Mouse (Mus musculus) spleen, embryonic (tissue): Measurements from ENCODE around the gene Hnf1a.

Experiments
- CTCF ChIA-PET: fragments of 350-600 bp; sonication (Branson Sonifier 250); formaldehyde crosslinking; loops from one replicate; lab custom pipeline; 2022; lab: Charles Lee

Gene Hnf1a

DNA sequence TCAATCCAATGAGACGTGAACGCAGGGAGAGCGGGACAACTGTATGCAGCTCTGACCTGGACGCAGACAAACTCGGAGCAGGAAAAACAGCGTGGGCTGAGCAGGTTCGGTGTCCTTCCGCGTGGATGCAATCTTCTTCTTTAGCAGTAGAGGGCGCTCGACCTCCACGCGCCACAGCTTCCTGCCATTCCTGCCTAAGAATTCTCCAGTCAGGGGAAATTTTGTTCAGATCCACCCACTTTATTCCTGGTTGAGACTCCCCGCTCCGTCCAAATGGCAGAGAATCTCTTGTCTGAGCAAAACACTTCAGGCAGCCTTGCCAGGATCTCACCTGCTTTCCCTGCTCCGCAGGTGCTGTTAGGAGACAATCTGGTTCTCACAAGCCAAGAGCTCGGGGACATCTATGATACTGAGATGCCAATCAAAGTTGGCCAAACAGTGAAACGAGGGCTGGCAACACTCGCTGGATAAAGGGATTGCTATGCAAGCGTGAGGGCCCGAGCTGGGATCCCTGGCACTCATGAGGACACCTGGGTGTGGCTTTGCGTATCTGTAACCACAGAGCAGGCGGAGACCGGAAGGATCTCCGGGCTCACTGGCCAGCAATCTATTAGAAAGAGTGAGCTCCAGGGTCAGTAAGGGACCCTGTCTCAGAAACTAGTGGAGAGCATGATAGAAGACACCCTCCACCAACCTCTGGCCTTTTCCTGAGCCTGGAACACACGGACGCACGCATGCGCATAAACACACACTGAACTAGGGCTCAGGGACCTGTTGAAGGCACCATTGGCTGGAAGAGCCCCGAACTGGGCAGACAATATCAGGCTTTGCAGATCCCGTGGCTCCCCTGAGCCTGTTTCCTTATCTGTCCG lies 8.6 kb upstream of the Hnf1a start:
- CTCF ChIA-PET = interaction anchor here (0.9 to 2.6 kb wide), 9 partner anchors 11 to 195 kb away, joined by 3 to 7 read pairs (median 4); no protein-coding TSS in a partner anchor

DNA sequence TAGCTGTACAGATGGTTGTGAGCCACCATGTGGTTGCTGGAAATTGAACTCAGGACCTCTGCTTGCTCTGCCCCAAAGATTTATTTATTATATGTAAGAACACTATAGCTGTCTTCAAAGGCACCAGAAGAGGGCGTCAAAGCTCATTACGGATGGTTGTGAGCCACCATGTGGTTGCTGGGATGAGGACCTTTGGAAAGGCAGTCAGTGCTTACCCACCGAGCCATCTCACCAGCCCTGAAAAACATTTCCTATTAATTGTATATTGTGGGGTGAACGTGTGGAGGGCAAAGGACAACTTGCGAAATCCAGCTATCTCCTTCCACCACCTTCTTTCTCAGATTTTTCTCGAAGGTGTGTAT lies 8.0 kb upstream of the Hnf1a start:
- CTCF ChIA-PET = interaction anchor here (1.0 to 2.6 kb wide), 7 partner anchors 10 to 195 kb away, joined by 3 to 7 read pairs (median 4); no protein-coding TSS in a partner anchor

DNA sequence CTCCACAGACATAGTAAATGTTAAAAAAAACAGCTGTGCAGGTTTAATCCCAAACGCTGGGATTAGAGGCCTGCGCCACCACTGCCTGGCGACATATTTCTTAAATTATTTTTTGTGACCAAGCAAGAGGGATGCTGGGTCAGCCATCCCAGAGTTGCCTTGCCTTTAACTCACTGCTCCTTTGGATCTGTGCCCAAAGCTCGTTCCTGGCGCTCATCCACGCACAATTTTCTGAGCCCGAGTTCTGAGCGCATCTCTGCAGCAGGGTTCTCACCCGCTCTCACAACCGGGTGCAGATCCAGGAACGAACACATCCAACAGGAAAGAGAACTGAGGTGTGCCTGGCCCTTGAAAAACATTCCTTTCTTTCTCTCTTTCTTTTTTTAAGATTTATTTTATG lies 7.6 kb upstream of the Hnf1a start:
- CTCF ChIA-PET = interaction anchor here (1.0 to 2.6 kb wide), 6 partner anchors 10 to 196 kb away, joined by 3 to 7 read pairs (median 4); no protein-coding TSS in a partner anchor

DNA sequence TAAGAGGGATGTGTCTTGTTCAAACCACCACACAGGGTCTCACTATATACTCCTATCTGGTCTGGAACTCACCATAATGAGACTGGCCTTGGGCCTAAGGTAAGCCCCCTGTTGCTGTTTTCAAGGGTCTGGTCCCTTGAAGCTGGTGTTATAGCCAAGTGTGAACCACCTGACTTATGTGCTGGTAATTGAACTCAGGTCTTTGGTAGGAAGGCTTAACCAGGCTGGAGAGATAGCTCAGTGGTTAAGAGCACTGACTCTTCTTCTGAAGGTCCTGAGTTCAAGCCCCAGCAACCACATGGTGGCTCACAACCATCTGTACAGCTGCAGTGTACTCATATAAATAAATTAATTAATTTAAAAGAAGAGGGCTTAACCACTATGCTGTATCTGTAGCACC lies 6.0 kb upstream of the Hnf1a start:
- CTCF ChIA-PET = no interaction called here

GRCm38 (mm10) chr5:114973131-114973530 lies 2.2 kb upstream of the Hnf1a start:
- CTCF ChIA-PET = interaction anchor here (0.5 kb wide), 1 partner anchor 102 kb away, joined by 3 read pairs; no protein-coding TSS in a partner anchor

GRCm38 (mm10) chr5:114972201-114972600 lies 1.3 kb upstream of the Hnf1a start:
- CTCF ChIA-PET = interaction anchor here (0.7 kb wide), 2 partner anchors 11 to 41 kb away, joined by 3 to 4 read pairs; no protein-coding TSS in a partner anchor

DNA sequence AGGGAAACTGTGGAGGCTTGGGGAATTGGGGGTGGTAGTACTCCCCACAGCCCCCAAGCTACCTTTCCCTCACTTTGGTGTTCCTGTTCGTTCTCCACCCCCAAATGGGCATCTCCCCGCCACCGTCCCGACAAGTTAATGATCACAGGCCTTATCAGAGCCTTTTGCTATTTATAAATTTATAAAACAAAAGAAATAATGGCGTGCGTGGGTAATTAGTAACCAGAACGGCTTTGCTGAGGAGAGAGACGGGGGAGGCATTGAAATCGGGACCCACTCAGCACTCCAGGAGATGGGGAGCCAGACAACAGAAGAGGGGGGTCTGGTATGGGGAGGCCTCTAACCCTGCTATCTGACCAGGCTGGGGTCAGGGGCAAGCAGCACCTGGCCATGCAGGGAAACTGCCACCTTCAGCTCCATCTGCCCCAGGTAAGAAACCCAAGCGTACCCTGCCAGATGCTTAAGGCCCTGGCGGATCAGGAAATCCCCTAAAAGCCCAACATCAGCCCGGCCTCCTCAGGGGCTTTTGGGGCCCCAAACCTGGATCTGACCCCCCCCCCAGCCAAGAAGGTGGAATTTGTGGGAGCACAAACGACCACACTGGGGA lies 1.2 kb downstream of the Hnf1a start:
- CTCF ChIA-PET = interaction anchor here (0.6 to 0.7 kb wide), 3 partner anchors 26 to 299 kb away, joined by 3 to 16 read pairs (median 3); partner anchors contain the start of gene Oasl2

DNA sequence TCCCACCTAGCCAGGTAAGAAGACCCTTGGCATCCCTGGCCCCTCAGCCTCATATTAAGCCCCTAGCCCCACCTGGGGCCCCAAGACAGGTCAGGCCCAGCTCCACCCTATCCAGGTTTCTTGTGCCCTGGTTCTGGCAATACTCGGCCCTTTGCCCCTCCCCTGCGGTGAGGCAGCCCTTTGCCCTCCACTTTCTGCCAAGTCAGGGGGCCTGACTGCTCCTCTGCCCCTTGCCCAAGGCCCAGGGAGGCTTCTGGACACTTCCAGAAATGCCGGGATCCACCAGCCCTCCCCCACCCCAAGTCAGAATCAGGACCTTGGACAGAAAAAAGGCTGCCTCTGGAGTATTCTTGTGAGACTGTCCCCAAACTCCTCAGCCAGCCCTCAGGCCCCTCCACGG lies 1.8 kb downstream of the Hnf1a start:
- CTCF ChIA-PET = interaction anchor here (0.6 to 1.0 kb wide), 4 partner anchors 10 to 296 kb away, joined by 3 to 9 read pairs (median 4); partner anchors contain the start of gene Oasl2

- CTCF ChIA-PET = interaction anchor here (0.6 to 1.0 kb wide), 3 partner anchors 10 to 296 kb away, joined by 3 to 9 read pairs (median 4); no protein-coding TSS in a partner anchor
Observed at GRCm38 (mm10) chr5:114968651-114969050, 2.2 kb downstream of the Hnf1a start.

DNA sequence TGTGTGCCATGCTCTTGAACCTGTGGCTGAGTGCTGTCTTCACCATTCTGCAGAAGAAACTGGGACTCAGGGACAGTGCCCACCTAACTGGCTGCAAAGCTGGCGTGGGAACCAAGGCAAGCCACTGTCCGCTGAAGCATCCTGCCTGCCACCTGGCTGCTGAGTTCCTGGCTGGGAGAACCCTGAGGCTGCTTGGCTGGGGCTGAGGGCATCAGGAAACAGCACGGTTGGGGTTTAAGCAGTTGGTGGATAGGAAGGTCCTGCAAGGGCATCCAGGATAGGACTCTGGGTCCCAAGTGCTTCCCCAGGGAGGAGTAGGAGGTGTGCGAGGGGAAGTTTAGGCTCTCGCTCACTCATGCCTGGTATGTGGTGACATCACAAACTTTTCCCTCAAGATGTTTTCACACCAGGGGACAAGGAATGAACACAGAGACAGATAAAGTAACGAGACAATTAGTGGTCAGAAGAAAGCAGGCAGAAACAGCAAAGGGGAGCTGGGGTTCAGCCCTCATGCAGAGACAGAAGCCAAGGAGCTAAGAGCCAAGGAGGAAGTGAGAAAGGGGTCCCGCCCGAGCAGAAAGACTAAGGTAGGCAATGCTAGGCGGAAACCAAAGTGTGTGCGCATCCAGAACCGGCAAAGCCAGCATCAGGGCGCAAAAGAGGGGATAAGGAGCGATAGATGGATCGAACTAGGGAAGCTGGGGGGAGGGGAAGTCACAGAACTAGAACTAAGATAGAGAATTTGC lies 3.2 kb downstream of the Hnf1a start:
- CTCF ChIA-PET = interaction anchor here (0.6 kb wide), 1 partner anchor 223 kb away, joined by 10 read pairs; no protein-coding TSS in a partner anchor

DNA sequence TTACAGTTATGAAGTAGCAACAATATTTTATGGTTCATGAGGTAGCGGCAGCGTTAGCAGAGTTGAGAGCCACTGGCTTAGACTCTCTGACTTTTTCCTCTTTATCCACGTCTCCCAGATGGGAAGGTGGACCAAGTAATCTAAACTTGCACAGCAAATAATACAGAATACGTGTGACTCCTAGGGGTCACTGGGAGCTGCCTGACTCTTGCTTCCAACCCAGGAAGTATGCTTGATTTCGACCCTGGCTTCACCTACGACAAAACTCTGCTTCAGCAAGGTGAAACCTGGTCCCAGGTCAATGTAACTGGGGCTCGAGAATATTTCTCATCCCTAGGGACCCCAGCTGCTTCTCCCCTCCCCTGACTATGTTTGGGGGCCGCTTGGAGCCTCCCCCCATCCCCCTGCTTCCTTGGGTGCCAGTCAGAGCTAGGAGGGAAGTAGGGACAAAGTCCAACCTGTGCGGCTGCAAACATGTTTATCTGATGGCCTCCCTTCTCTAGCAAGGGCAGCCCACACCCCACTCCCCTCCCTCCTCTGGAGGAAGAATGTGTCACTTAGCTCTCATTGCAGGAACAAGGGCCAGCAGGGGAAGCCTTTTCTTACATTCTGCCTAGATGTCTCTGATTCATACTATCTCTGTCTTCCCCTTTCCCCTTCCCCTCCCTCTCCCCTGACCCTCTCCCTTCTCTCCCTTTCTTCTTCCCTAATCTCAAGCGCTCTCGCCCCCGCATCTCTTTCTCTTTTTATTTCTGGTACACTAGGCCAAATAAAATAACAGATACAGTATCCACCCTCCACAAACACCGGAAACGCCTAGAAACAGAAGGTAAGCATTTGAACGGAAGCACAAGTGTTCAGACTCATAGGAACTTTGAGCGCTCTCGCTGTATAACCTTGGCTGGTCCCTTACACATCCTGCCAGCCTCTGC lies 5.7 kb downstream of the Hnf1a start:
- CTCF ChIA-PET = no interaction called here

DNA sequence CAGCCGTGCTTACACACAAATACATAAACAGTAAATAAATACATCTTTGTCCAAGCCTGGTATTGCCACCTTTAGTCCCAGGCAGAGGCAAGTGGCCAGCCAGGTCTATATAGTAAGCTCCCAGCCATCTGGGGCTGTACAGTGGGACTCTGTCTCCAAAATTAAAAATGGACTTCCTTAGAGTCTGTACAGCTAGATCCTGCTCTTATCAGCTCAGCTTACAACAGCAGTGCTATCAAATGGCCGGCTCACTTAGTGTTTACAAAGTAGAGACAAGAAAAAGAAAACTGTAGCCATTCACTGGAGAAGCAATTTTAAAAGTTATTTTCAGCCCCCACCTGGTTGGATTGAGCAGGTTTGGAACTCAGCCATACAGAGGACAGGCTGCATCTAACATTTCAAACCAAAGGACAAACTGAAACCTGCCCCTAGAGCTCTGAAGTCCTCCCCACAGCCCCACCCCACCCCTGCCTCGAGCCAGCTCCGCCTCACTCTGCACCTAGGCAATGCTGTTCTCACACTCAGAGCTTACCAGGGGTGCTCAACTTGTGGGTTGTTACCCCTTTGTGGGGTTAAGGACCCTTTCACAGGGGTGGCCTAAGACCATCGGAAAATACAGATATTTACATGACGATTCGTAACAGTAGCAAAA lies 6.5 kb downstream of the Hnf1a start:
- CTCF ChIA-PET = no interaction called here

GRCm38 (mm10) chr5:114961590-114962360 lies 9.1 kb downstream of the Hnf1a start:
- CTCF ChIA-PET = interaction anchor here (1.1 kb wide), 1 partner anchor 10 kb away, joined by 4 read pairs; no protein-coding TSS in a partner anchor

DNA sequence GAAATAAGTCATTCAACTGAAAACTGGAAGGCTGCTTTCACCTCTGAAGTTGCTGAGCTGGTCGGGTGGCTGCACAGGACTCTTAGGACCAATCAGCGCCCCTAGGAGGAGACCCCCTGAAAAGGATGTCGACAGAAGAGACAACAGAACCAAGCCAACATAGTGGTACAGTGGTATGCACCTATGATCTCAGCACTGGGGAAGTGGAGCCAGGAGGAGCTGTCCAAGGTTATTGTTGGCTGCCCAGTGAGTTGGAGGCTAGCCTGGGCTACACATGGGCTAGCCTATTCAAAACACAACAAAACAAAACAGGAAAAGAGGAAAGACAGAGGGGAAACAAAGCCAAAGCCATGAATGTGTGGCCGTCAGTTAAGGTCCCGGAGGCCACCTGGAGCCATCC lies 12.8 kb downstream of the Hnf1a start:
- CTCF ChIA-PET = no interaction called here

DNA sequence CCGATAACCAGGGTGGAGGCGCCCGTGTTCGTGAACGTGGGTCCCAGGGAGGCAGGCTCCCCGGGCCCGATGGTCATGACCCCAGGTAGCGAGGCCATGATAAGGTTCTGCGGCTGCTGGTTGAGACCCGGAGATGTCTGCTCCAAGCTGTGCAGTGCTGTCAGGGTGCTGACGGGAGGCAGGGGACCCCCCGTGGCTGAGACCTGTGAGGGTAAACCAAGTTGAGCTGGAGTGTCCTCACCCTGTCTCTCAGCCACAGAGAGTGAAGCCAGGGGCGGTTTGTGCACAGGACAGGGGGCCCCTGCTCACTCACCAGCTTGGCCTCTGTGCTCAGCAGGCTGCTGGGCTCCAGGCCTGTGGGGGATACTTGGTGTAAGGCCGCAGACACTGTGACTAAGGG lies 17.6 kb downstream of the Hnf1a start:
- CTCF ChIA-PET = no interaction called here

DNA sequence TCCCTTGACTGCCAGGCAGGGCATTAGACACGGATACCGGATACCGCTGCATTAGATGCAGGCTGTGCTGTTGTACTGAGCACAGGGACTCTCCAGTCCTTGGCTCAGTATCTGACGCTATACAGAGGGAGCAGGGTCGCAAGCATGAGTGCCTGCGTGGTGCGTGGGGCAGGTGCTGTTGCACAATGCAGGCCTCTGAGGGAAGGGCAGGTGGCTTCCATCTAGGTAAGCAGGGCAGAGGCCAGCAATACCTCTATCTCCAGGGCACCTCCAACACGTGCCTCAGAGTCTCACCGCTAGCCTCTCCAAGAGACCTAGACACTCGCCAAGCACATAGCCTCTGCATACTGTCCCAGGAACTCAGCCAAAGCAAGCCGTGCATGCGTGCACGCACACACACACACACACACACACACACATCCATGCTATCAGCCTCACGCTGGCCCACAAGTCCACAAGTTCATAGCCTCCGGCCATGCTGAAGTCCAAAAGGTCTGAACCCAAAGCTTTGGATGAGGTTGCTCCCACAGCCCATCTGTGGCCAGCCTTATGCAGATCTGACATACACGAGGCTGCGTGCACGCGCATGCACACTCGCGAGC lies 19.5 kb downstream of the Hnf1a start:
- CTCF ChIA-PET = no interaction called here

DNA sequence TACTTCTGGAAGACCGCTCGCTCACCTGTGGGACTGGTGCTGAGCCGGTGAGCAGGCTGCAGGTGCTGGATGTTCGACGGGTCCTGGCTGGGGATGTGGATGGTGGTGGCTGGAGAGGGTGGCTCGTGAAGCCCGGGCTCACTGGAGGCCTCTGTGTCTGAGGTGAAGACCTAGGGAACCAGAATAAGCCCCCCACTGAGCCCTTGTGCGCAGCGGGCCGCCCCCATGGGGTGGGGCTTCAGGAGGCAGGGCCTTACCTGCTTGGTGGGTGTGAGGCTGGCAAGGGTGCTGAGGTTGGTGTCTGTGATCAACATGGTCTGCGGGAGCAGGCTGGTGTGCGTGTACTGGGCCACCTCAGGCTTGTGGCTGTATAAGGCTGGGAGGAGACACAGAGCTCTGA lies 20.2 kb downstream of the Hnf1a start:
- CTCF ChIA-PET = no interaction called here

DNA sequence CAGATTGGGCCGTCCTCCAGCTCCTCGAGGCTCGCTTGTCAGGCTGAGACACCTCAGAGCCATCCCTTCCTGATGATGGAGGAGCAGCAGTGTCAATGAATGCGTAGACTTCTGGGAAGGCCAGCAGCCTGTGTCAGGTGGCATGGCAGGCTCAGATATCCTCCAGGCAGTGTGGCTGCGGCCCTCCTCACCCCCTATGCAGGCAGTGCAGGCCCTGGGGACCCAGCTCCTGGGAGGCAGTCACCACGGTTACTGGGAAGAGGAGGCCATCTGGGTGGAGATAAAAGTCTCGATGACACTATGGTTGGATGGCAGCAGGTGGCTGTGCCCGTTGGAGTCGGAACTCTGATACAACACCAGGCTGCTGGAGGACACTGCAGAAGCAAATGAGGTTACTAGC lies 21.1 kb downstream of the Hnf1a start:
- CTCF ChIA-PET = interaction anchor here (0.7 kb wide), 1 partner anchor 53 kb away, joined by 4 read pairs; the partner anchor contains the start of gene Oasl2
